Mouse (Mus musculus): Measurements from ENCODE around the gene Phex. TPM values are rescaled to one million over a fixed set of nuclear protein-coding genes. Genes with fewer than 3 reads are reported as not detected.

Gene Phex
- polyA plus RNA-seq, 1 experiment from 2014 or later, result 2.2 TPM

GRCm38 (mm10) chrX:157355521-157355920, 59.6 kb downstream of the Phex start:
- 79% methylated on average over 4 of the region's 4 CpGs for WGBS
- no peaks in the 10 kb centered on the region for H3K9me3 ChIP-seq (ENCODE audit: low read depth, low read length)
- ATAC-seq (ENCODE audit: insufficient read depth) (no peak), DNase-seq (no peak)
- H3K4me1 ChIP-seq (ENCODE audit: insufficient read depth), result no peaks in the 10 kb centered on the region
- no peaks in the 10 kb centered on the region for H3K27me3 ChIP-seq (ENCODE audit: insufficient read depth, low read length)
- TF ChIP-seq CTCF (IDR thresholded peaks at IDR 0.05; ENCODE audit: low read depth), result no peak
- no peak overlapping the region for H3K27ac ChIP-seq (ENCODE audit: low read depth)
- no peak overlapping the region for H3K4me2 ChIP-seq
- no peak overlapping the region for H3K9ac ChIP-seq
- H3K36me3 ChIP-seq (ENCODE audit: insufficient read depth), result no peaks in the 10 kb centered on the region
- no peak overlapping the region for H3K4me3 ChIP-seq (ENCODE audit: low read depth, low read length)

DNA sequence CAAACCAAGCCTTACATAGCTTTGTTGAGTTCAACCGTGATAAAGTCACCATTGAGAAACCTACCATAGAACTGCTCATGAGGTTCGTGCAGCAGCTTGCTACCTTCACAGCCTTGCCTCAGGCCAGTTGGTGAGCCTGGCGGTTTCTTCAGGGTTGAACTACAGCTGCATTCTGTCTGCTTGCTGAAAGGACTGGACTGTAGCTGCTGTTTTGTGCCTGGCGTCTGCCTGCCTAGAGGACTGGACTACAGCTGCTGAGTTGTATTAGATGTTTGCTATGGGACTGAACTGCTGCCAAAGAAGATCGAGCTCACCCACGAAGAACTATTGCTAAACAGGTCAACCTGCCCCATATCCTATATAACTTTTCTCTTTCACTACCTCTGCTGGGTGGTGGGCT, 68.9 kb downstream of the Phex start:
- no peak overlapping the region for H3K4me2 ChIP-seq
- no peaks in the 10 kb centered on the region for H3K4me1 ChIP-seq (ENCODE audit: insufficient read depth)
- no peaks in the 10 kb centered on the region for H3K36me3 ChIP-seq (ENCODE audit: insufficient read depth)
- no peaks in the 10 kb centered on the region for H3K27me3 ChIP-seq (ENCODE audit: insufficient read depth, low read length)
- H3K27ac ChIP-seq (ENCODE audit: low read depth), result no peak overlapping the region
- 74% methylated on average over 6 of the region's 6 CpGs for WGBS
- ATAC-seq (ENCODE audit: insufficient read depth), result peak; percentile 47; the same call in 1 of the 2 replicates
- no peak for TF ChIP-seq CTCF (IDR thresholded peaks at IDR 0.05; ENCODE audit: low read depth)
- no peak overlapping the region for H3K9ac ChIP-seq
- peak; percentile 9 for DNase-seq
- H3K9me3 ChIP-seq (ENCODE audit: low read depth, low read length), result no peaks in the 10 kb centered on the region
- H3K4me3 ChIP-seq (ENCODE audit: low read depth, low read length), result no peak overlapping the region

GRCm38 (mm10) chrX:157334726-157335125, 80.4 kb downstream of the Phex start:
- DNase-seq (no peak), ATAC-seq (ENCODE audit: insufficient read depth) (no peak)
- no peak overlapping the region for H3K27ac ChIP-seq (ENCODE audit: low read depth)
- no peak overlapping the region for H3K4me3 ChIP-seq (ENCODE audit: low read depth, low read length)
- no peaks in the 10 kb centered on the region for H3K4me1 ChIP-seq (ENCODE audit: insufficient read depth)
- H3K36me3 ChIP-seq (ENCODE audit: insufficient read depth), result no peaks in the 10 kb centered on the region
- no peaks in the 10 kb centered on the region for H3K9me3 ChIP-seq (ENCODE audit: low read depth, low read length)
- WGBS, result 34% methylated on average over 4 of the region's 4 CpGs
- no peaks in the 10 kb centered on the region for H3K27me3 ChIP-seq (ENCODE audit: insufficient read depth, low read length)
- no peak for TF ChIP-seq CTCF (IDR thresholded peaks at IDR 0.05; ENCODE audit: low read depth)
- H3K9ac ChIP-seq, result no peak overlapping the region
- H3K4me2 ChIP-seq, result no peak overlapping the region

- H3K27me3 ChIP-seq (ENCODE audit: insufficient read depth, low read length), result no peaks in the 10 kb centered on the region
- no peak for TF ChIP-seq CTCF (IDR thresholded peaks at IDR 0.05; ENCODE audit: low read depth)
- H3K4me1 ChIP-seq (ENCODE audit: insufficient read depth), result no peaks in the 10 kb centered on the region
- H3K9ac ChIP-seq, result no peak overlapping the region
- DNase-seq (no peak), ATAC-seq (ENCODE audit: insufficient read depth) (no peak)
- H3K27ac ChIP-seq (ENCODE audit: low read depth), result no peak overlapping the region
- no peak overlapping the region for H3K4me3 ChIP-seq (ENCODE audit: low read depth, low read length)
- 62% methylated on average over 3 of the region's 3 CpGs for WGBS
- no peak overlapping the region for H3K4me2 ChIP-seq
- H3K9me3 ChIP-seq (ENCODE audit: low read depth, low read length), result no peaks in the 10 kb centered on the region
- H3K36me3 ChIP-seq (ENCODE audit: insufficient read depth), result no peaks in the 10 kb centered on the region
Observed at GRCm38 (mm10) chrX:157329821-157330220, 85.3 kb downstream of the Phex start.

- Histone ChIP-seq H3K4me1 (ENCODE audit: insufficient read depth) (no peaks in the 10 kb centered on the region), H3K4me2 (no peak overlapping the region), H3K36me3 (ENCODE audit: insufficient read depth) (no peaks in the 10 kb centered on the region), H3K27me3 (ENCODE audit: insufficient read depth, low read length) (no peaks in the 10 kb centered on the region), H3K27ac (ENCODE audit: low read depth) (no peak overlapping the region), H3K9ac (no peak overlapping the region), H3K4me3 (ENCODE audit: low read depth, low read length) (no peak overlapping the region), H3K9me3 (ENCODE audit: low read depth, low read length) (no peaks in the 10 kb centered on the region)
- DNase-seq, result peak; percentile 53
- ATAC-seq (ENCODE audit: insufficient read depth), result peak; percentile 49; the same call in 1 of the 2 replicates
- TF ChIP-seq CTCF (IDR thresholded peaks at IDR 0.05; ENCODE audit: low read depth), result no peak
- WGBS, result 39% methylated on average over 1 of the region's 1 CpGs
Observed at GRCm38 (mm10) chrX:157328396-157328795, 86.7 kb downstream of the Phex start.

DNA sequence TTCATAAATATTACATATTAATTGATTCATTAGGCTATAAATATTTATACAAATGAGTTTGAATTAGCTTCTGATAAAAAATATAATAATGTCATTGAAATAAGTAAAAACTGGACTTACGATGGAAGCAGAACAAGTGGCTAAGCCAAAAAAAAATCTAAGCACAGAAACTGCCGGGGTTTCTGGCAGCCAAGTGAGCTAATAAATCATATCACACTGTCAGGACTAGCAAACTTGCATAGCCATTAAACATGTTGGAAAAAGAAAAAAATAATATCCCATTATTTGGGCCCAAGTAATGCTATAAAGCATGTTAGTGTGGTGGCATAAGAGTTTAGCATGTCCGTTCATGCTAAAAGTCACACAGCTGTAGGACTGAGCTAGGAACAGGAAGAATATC, 87.4 kb downstream of the Phex start:
- H3K9ac ChIP-seq, result no peak overlapping the region
- DNase-seq (peak; percentile 57), ATAC-seq (ENCODE audit: insufficient read depth) (no peak)
- 59% methylated on average over 3 of the region's 3 CpGs for WGBS
- no peaks in the 10 kb centered on the region for H3K27me3 ChIP-seq (ENCODE audit: insufficient read depth, low read length)
- H3K4me3 ChIP-seq (ENCODE audit: low read depth, low read length), result no peak overlapping the region
- H3K4me2 ChIP-seq, result no peak overlapping the region
- no peak overlapping the region for H3K27ac ChIP-seq (ENCODE audit: low read depth)
- TF ChIP-seq CTCF (IDR thresholded peaks at IDR 0.05; ENCODE audit: low read depth), result no peak
- H3K36me3 ChIP-seq (ENCODE audit: insufficient read depth), result no peaks in the 10 kb centered on the region
- no peaks in the 10 kb centered on the region for H3K9me3 ChIP-seq (ENCODE audit: low read depth, low read length)
- H3K4me1 ChIP-seq (ENCODE audit: insufficient read depth), result no peaks in the 10 kb centered on the region

- Histone ChIP-seq H3K4me1 (ENCODE audit: insufficient read depth) (no peaks in the 10 kb centered on the region), H3K36me3 (ENCODE audit: insufficient read depth) (no peaks in the 10 kb centered on the region), H3K4me2 (no peak overlapping the region), H3K4me3 (ENCODE audit: low read depth, low read length) (no peak overlapping the region), H3K27me3 (ENCODE audit: insufficient read depth, low read length) (no peaks in the 10 kb centered on the region), H3K9ac (no peak overlapping the region), H3K9me3 (ENCODE audit: low read depth, low read length) (no peaks in the 10 kb centered on the region), H3K27ac (ENCODE audit: low read depth) (no peak overlapping the region)
- 86% methylated on average over 3 of the region's 3 CpGs for WGBS
- ATAC-seq (ENCODE audit: insufficient read depth), result no peak
- no peak for DNase-seq
- TF ChIP-seq CTCF (IDR thresholded peaks at IDR 0.05; ENCODE audit: low read depth), result no peak
Observed at GRCm38 (mm10) chrX:157324396-157324795, 90.7 kb downstream of the Phex start.

GRCm38 (mm10) chrX:157310331-157310730, 104.8 kb downstream of the Phex start:
- TF ChIP-seq CTCF (IDR thresholded peaks at IDR 0.05; ENCODE audit: low read depth), result no peak
- Histone ChIP-seq H3K4me2 (no peak overlapping the region), H3K9me3 (ENCODE audit: low read depth, low read length) (no peaks in the 10 kb centered on the region), H3K27me3 (ENCODE audit: insufficient read depth, low read length) (no peaks in the 10 kb centered on the region), H3K4me3 (ENCODE audit: low read depth, low read length) (no peak overlapping the region), H3K9ac (no peak overlapping the region), H3K4me1 (ENCODE audit: insufficient read depth) (no peaks in the 10 kb centered on the region), H3K36me3 (ENCODE audit: insufficient read depth) (no peaks in the 10 kb centered on the region), H3K27ac (ENCODE audit: low read depth) (no peak overlapping the region)
- WGBS, result 81% methylated on average over 3 of the region's 3 CpGs
- no peak for ATAC-seq (ENCODE audit: insufficient read depth)
- DNase-seq, result no peak

Measured in lung, embryonic 14.5 days (tissue).